Mouse (Mus musculus) 3T3-L1 (cell line): ENCODE data around the gene Gm20481.
"Not testable (repeated sequence)": the region's sequence is repeated elsewhere in the genome, so short reads cannot be mapped to it uniquely, and the experiment has no call there.

Source experiments
- DNase-seq: peaks from one replicate; pipeline ENCODE4 v3.0.0-alpha.2; 2015; ENCODE audit warnings: low read depth, low spot score

Gm20481 gene

GRCm38 (mm10) chr17:35003022-35003838, 33.5 kb downstream of the Gm20481 start:
- DNase-seq: no peak

- no peak for DNase-seq
These were observed 34.5 kb downstream of the Gm20481 start for GRCm38 (mm10) chr17:35004075-35004717.

- no peak for DNase-seq
These were observed 35.4 kb downstream of the Gm20481 start for GRCm38 (mm10) chr17:35005158-35005557.

GRCm38 (mm10) chr17:35005902-35006301, 36.2 kb downstream of the Gm20481 start:
- not testable (repeated sequence) for DNase-seq

- no peak for DNase-seq
These were observed 37.8 kb downstream of the Gm20481 start for GRCm38 (mm10) chr17:35007387-35007991.

GRCm38 (mm10) chr17:35009586-35009985, 39.9 kb downstream of the Gm20481 start:
- DNase-seq: no peak

- DNase-seq: no peak
These were observed 41.7 kb downstream of the Gm20481 start for GRCm38 (mm10) chr17:35011440-35011839.

GRCm38 (mm10) chr17:35012430-35012829, 42.7 kb downstream of the Gm20481 start:
- DNase-seq: no peak

- DNase-seq: no peak
These were observed 43.5 kb downstream of the Gm20481 start for GRCm38 (mm10) chr17:35013221-35013620.

GRCm38 (mm10) chr17:35015296-35015695, 45.6 kb downstream of the Gm20481 start:
- no peak for DNase-seq

GRCm38 (mm10) chr17:35016376-35016775, 46.7 kb downstream of the Gm20481 start, which contains the start of gene Vwa7:
Vwa7 (plus strand) TSS chr17:35016579.
- DNase-seq: peak; percentile 63

GRCm38 (mm10) chr17:35016791-35017705, 47.3 kb downstream of the Gm20481 start:
- no peak for DNase-seq

- DNase-seq: no peak
These were observed 48.0 kb downstream of the Gm20481 start for GRCm38 (mm10) chr17:35017706-35018030.

- DNase-seq: no peak
These were observed 48.5 kb downstream of the Gm20481 start for GRCm38 (mm10) chr17:35018171-35018570.

GRCm38 (mm10) chr17:35019894-35020293, 50.2 kb downstream of the Gm20481 start:
- DNase-seq: no peak

- DNase-seq: no peak
These were observed 50.8 kb downstream of the Gm20481 start for GRCm38 (mm10) chr17:35020551-35020950.

GRCm38 (mm10) chr17:35021163-35021808, 51.6 kb downstream of the Gm20481 start:
- peak; percentile 92 for DNase-seq
